Mouse (Mus musculus): ENCODE results near the gene Chd2.

DNA sequence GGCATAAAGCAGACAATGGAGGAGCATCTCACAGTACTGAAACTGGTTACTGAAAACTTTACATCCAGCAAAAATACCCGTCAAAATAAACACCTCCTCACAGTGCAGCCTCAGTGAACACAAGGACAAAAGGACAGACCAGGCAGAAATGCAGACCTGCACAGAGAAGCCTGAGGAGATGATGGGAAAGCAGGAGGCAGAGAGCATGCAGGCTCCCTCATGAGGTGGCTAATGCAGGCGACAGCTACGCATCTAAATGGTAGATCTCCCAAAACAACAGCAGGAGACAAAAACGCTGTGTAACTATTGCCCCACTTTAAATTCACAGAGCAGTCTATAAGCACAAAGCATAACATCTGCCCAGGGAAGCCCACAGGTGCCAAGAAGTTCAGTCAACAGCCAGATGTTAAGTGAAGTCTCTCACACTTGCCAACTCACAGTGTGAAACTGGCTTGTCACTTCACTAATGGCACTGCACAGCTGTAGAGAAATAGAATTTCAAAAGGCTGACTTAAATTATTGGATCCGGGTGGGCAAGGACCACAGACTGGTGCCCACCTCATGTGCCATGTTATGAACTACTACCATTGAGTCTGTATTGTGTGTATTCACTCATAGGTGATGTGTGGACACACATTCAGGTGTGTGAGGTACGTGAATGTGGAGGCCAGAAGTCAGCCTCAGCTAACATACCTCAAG is 107.8 kb downstream of the Chd2 start:
- no peak for TF ChIP-seq CTCF (IDR thresholded peaks at IDR 0.05; ENCODE audit: borderline replicate concordance, insufficient read depth, low read length)
- TF ChIP-seq POLR2A (IDR thresholded peaks at IDR 0.05; ENCODE audit: low read depth, low read length): no peak

Data from embryonic fibroblast, embryonic 13.5 days (primary cell).